Mouse (Mus musculus): ENCODE measurements at regions not wholly inside any gene's neighbourhood (a gene's known extent, or its start where the extent isn't known, plus 50 kb on each side); places are given as distances from the start of the nearest gene placed in this dataset.

DNA sequence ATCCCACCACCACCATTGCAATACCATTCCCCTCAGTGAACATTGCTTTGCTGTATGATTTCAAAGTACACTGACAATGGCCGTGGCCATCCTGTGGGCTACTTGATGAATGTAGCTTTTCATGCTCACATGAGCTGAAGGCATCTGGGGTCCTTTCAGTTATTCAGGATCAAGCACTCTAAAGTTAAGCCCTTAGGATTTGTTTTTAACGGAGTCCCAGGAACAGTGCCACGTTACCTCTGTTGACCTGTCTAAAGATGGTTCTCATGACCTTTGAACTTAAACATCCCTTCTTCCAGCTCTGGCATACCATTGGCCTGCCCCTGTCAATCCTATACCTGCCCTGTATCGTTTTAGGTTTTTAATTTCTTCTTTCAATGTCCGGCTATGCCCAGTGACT lies 251.7 kb upstream of the Sall1 start:
- DNase-seq (ENCODE audit: low spot score in 2 of 2), result no peak

DNA sequence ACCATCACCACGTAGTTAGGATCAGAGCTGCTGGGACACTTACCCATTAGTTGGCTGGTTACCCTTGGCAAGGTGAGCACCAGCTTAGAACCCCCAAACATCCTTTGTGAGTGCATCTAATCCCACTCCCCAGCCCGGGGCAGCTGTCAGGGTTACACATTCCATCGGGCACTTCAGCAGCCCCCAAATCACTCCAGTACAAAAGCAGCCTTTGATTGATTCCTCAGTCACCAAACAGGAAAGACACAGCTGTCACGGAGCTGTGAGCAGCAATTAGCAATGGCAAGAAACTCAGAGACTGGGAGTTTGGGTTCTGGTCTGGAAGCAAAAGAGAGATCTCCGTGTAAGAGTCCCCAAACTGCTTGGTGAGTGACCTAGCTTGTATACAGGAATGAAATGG lies 245.1 kb upstream of the Sall1 start:
- no peak for DNase-seq (ENCODE audit: low spot score in 2 of 2)

GRCm38 (mm10) chr8:89284871-89285564 lies 241.1 kb upstream of the Sall1 start:
- no peak for DNase-seq (ENCODE audit: low spot score in 2 of 2)

DNA sequence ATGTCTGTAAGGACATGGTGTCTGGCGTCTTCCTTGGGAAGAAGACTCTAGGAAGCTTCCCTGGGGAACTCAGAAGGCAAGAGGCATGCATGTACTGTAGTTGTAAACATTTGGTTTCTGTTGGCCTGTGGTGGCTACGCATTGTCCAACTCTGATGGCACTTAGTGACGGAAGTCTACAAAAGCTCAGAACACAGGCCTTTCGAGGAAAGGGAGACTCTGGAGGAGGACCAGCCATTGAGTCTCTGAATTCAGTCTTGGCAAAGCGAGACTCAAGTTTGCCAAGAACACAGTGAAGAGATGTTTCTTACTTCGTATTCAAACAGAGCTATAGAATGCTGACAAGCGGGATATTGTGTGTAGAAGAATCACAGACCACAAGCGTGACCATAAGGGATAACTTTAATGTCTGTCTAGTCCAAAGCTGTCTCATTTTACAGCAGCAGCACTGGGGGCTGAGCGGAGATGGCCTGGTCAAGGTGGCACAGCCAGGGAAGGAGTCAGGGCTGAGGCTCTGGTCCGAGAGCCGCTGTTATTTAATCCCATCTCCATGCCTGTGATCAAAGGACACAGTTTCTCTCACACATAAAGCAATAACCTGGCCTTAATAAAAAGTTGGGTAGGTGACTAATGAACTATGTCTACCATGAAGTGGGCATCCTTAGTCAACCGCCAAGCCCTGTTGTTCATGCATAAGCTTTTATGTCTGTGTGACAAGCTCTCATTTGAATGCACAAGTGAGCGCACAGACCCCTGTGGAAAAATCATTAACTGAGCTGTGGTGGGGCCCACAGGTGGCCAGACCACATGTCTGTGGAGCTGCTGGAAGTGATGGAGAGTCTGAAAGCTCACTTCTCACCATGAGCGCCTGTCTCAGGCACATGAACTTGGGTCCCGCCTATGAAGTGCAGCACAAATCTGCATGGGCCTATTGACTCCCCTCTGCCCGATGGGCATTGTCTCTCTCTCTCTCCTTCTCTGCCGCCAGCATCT lies 239.4 kb upstream of the Sall1 start:
- no peak for DNase-seq (ENCODE audit: low spot score in 2 of 2)

GRCm38 (mm10) chr8:89279844-89280243 lies 235.9 kb upstream of the Sall1 start:
- DNase-seq (ENCODE audit: low spot score in 2 of 2), result no peak

GRCm38 (mm10) chr8:89279142-89279541 lies 235.2 kb upstream of the Sall1 start:
- DNase-seq (ENCODE audit: low spot score in 2 of 2), result no peak

- DNase-seq (ENCODE audit: low spot score in 2 of 2), result no peak
These were observed 229.3 kb upstream of the Sall1 start for GRCm38 (mm10) chr8:89273276-89273675.

GRCm38 (mm10) chr8:89272381-89272815 lies 228.4 kb upstream of the Sall1 start:
- peak in 1 of 2 experiments; percentile 17 for DNase-seq (ENCODE audit: low spot score in 2 of 2)

DNA sequence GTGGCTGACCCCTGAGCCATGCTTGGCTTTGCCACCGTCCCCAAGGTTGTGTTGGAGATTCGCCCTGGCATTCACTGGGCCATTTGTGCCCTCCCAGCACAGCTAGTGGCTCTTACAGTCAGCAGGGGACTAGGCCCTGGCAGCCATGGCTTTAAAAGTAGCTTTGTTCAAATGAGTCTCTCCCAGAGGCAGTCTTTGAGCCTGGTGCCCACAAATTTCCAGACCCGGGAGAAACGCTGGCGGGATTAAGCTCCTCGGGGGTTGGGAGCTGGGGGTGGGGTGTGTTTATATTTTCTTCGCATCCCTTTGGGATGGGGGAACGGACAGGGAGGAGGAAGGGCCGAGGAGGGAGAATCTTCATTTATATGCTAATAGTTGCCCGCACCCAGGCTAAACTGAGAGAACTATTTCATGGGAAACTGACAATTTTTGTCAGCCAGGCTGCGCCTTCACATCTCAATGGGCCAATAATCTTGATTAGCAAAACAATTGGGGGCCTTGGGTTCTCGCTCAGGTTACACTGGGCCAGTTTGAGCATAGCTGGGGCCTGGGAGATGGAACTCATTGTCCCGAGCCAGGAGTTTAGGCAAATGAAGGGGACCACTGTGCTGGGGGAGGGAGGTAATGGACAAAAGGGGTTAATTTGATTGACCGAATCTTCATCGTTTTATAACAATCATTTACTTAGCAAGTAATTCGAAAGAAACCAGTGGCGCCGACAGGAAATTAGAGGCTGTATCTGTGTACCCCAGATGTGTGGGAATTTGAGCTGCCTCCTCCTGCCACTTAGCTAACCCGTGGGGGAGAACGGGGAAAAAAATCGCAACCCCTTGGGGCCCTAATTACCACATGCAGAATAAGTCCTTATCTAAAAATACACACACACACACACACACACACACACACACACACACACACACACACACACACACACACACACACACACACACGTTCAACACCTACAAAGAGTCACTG lies 227.7 kb upstream of the Sall1 start:
- DNase-seq (ENCODE audit: low spot score in 2 of 2), result no peak

GRCm38 (mm10) chr8:89270001-89270400 lies 226.0 kb upstream of the Sall1 start:
- no peak for DNase-seq (ENCODE audit: low spot score in 2 of 2)

DNA sequence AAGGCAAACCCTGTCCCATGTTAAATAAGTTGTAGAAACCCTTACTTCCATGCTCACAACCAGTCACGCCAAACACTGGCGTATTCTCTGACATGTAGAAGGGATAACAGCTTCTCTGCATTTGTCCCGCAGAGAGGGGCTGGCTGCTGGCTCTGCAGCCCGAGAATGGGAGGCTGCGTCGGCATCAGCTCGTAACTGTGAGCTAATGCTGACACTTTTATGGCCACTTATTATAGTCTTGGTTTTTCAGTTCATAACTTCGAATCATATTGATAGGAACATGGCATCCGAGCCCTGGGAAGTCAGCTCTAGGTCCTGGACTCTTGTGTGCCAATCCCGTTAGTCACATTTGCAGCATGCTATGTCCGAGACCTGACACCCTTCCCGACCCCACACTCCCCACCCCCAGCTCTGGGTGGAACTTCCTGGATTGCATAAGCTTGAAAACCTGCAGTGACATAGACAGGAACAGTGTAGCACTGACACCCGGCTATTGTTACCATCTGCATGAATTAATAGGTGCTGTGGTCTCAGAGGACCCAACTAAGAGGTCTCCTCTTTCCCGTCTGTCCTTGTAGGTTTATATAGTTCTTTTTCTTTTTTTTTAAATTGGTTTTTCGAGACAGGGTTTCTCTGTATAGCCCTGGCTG lies 217.3 kb upstream of the Sall1 start:
- DNase-seq (ENCODE audit: low spot score in 2 of 2), result no peak

DNA sequence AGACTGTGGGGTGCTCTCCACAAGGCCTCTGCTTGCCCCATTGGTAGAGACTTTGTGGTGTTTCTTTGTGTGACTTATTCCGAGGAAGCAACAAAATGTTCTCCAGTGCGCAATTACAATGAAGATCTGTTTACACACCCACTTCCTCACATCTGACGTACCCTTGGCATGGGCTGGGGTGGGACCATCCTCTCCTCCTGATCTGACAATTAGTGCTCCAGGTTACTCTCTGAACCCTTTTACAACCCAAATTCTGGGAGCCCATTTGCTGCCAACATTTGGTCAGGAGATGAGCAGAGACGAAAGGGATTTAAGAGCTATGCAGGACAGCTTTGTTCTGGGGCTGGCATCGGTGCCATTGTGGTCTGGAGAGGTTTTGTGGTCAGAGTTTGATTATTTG lies 215.9 kb upstream of the Sall1 start:
- DNase-seq (ENCODE audit: low spot score in 2 of 2), result no peak

DNA sequence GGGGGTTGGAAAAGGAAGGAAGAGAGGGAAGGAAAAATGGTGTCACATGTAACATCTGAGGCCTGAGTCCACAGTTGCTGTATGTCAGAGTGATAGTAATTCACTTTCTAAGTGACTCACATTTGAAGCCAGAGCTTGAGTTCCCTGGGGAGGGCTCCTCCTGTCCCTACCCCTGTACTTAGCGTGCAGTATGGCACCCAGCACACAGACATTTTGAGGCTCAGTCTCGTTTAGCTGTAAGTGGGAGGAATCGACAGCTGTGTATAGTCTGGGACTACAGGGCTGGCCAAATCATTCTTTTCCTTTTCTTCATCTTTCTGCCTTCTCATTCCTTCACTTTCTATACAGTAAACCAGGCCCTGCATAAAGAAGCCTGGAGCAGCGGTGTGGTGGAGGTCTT lies 202.4 kb upstream of the Sall1 start:
- DNase-seq (ENCODE audit: low spot score in 2 of 2), result no peak

DNA sequence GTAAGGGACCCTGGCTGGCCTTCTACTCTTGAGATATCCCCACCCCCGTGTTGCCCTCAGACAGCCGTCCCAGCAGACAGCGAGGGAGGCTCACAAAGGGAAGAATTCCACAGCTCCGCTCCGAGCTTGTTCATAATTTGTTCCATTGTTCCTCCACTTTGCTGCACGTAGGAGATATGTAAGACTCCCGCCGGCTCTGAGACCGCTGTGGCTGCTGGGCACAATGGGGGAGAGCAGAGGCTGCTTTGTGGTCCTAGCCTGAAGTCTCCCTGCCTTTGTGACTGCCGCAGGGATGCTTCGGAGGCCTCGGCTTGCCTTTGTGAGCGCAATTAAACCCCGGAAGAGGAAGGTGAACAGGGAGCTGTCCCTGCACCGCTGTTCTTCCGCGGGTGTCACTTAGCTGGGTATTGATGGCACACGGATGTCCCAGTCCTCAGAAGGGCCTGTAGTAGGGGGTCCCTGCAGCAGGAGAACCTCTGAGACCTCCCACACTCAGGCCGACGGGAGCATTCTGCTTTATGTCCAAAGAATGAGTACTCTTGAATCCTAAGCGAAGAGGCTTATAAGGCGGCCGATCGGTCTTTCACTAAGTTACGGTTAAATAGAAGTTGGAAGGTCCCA lies 201.3 kb upstream of the Sall1 start:
- DNase-seq (ENCODE audit: low spot score in 2 of 2), result no peak

DNA sequence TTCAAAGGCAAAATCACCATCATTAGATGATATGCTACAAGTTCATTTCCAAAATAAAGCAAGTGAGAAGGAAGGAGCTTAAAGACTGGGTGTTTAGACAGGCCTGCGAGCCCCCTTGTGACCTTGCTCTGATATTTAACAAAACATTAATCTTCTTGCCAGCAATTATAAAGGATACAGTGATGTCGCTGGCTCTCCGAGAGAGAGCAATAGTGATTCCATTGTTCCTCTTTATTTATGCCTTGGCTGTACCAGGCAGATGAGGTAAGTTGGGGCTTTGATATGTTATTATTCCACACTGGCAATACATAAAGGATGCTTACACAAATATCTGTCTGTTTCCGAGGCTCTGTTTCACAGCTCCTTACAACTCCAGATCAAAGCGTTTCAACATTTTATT lies 197.7 kb upstream of the Sall1 start:
- DNase-seq (ENCODE audit: low spot score in 2 of 2), result no peak

GRCm38 (mm10) chr8:89239626-89240025 lies 195.7 kb upstream of the Sall1 start:
- DNase-seq (ENCODE audit: low spot score in 2 of 2), result no peak

DNA sequence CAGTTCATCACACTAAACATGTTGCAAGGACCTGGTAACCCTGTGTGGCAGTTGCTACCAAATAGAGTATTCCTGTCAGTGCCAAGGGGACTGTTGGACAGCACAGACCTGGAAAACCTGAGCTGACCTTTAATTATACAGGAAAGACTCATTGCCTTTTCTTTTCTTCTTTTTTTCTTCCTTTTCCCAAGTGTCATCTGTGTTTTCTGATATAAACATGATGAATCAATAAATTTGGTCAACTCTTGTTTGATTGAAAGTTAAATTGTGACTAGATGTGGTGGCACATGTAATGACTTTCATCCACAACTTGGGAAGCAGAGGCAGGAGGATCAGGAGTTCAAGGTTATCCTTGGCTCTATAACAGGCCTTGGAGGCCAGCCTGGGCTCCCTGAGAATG lies 190.1 kb upstream of the Sall1 start:
- no peak for DNase-seq (ENCODE audit: low spot score in 2 of 2)

DNA sequence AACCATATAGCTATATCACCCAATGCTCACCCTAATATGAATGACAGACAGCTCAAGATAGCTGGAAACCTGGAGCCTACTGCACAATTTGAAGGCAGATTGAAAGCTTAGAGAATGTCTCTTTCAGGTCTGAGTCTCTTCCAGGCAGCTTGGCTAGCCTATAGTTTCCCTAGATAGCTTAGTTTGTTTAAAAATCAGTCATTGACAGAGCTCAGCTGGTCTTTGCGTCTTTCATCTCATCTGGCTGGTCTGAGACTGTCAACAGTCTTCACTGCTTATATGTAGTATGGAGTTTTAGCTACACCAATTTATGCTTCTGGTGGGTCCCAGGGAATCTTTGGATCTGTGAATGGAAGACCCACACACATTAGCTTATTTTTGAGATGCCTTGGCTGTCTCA lies 188.4 kb upstream of the Sall1 start:
- no peak for DNase-seq (ENCODE audit: low spot score in 2 of 2)

- no peak for DNase-seq (ENCODE audit: low spot score in 2 of 2)
These were observed 185.2 kb upstream of the Sall1 start for GRCm38 (mm10) chr8:89229144-89229543.

- no peak for DNase-seq (ENCODE audit: low spot score in 2 of 2)
These were observed 176.9 kb upstream of the Sall1 start for GRCm38 (mm10) chr8:89220870-89221269.
